In the genomic region with DNA sequence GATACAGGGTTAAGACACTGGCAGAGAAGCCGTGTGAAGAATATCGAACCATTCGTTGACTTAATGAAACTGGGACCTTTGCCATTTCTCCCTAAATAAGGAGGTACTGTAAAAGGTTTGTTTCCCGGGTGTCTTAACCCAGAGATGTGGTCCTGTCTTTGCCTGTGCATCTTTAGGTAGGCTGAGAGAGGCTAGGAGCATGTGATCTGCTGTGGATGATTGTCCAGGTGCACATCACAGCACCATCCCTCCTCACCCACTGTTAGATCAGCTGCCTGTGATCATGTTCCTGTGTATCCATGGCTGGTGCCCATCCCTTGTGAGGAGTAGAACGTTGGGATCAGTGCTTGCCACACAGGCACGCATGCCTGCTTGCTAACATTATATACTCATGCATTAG, we compare ENCODE assay signal across 20 mouse cellular contexts. TPM values are rescaled to one million over a fixed set of nuclear protein-coding genes. Genes with fewer than 3 reads are reported as not detected.
DNase-seq lines count a peak whose midpoint lies in the region; TF ChIP-seq lines count a peak whose summit lies in the region.
"Had no signal": no experiment of that assay in that cellular context is flagged by ENCODE, and none has a peak within 500 bp of the region (broad histone marks: within the 10 kb centered on the region; RNA-seq: fewer than 3 reads in every experiment).

No protein-coding gene starts in this region.

- TF ChIP-seq EP300 in CH12.LX (IDR thresholded peaks at IDR 0.05; ENCODE audit: low read length): no peak

- TF ChIP-seq RAD21 in CH12.LX (IDR thresholded peaks at IDR 0.05; ENCODE audit: low read depth, low read length): no peak

- H3K9me3 ChIP-seq in CH12.LX (replicated peaks; ENCODE audit: low read length): no peaks in the 10 kb centered on the region
- H3K9me3 ChIP-seq: embryonic facial prominence, embryonic 13.5 days; embryonic facial prominence, embryonic 15.5 days; forebrain, embryonic 10.5 days; forebrain, embryonic 12.5 days had no signal

- in situ Hi-C loops in CH12.LX (cut with MboI; ENCODE audit: low pct_ligation_motif_present, low pct_unique_long_range_greater_than_20kb, low sequenced_read_pairs): loop anchor here (5.0 kb wide), 2 partner anchors 99 to 124 kb away; no protein-coding TSS in a partner anchor

- H3K36me3 ChIP-seq in CH12.LX (replicated peaks in 1 of 2; ENCODE audit: control insufficient read depth in 1 of 2, insufficient read depth in 1 of 2, low read length in 1 of 2): peaks cover 40 to 56% of the 10 kb centered on the region in 2 experiments
- H3K36me3 ChIP-seq: embryonic facial prominence, embryonic 13.5 days; embryonic facial prominence, embryonic 15.5 days; forebrain, embryonic 10.5 days; forebrain, embryonic 12.5 days had no signal

- peak overlapping the region; percentile 82 to 91 (median 86) for H3K4me3 ChIP-seq in CH12.LX (replicated peaks in 1 of 3; ENCODE audit: low read depth in 2 of 3, low read length in 2 of 3, poor library complexity in 1 of 3)
- H3K4me3 ChIP-seq: embryonic facial prominence, embryonic 13.5 days; embryonic facial prominence, embryonic 15.5 days; erythroblast, embryonic 14.5 days; forebrain, embryonic 10.5 days; forebrain, embryonic 12.5 days had no signal

- peak overlapping the region; percentile 99 for H3K9ac ChIP-seq in CH12.LX (ENCODE audit: insufficient read depth, low read depth)
- H3K9ac ChIP-seq: embryonic facial prominence, embryonic 13.5 days; embryonic facial prominence, embryonic 15.5 days; forebrain, embryonic 12.5 days had no signal

- peaks cover 84% of the 10 kb centered on the region for H3K79me2 ChIP-seq in CH12.LX (replicated peaks; ENCODE audit: control insufficient read depth, extremely low read depth, insufficient read depth, poor library complexity, severe bottlenecking)

- no peak for TF ChIP-seq CTCF in CH12.LX (conservative IDR thresholded peaks at IDR 0.05 in 1 of 2, IDR thresholded peaks at IDR 0.05 in 1 of 2; ENCODE audit: low read depth in 2 of 2, low read length in 2 of 2)

- DNase-seq in cerebellum, postnatal 10 days: peak; percentile 54 to 65
- DNase-seq in cerebellum, adult 8-10 months: no peak
- peak; percentile 16 for DNase-seq in left cerebral cortex, postnatal 4 days
- DNase-seq in left cerebral cortex, postnatal 10 days (ENCODE audit: extremely low spot score in 1 of 2, low spot score in 2 of 2): no peak
- peak; percentile 66 for DNase-seq in CH12.LX (ENCODE audit: extremely low read depth)
- DNase-seq in kidney, adult 8-10 months: no peak
- DNase-seq: adrenal gland, adult 2 months; adrenal gland, postnatal 10 days; adrenal gland, postnatal 25 days; B cell, adult 2 months; cerebellum, adult 11 months; cerebellum, adult 18-20 months; cerebellum, adult 9-10 months; cerebellum, postnatal 25 days; embryo, embryonic 11 days had no signal

- TF ChIP-seq POLR2A in CH12.LX (IDR thresholded peaks at IDR 0.05; ENCODE audit: low read depth, low read length): peak; percentile 74; the same call in 1 of the 2 replicates

- no peaks in the 10 kb centered on the region for H3K27me3 ChIP-seq in CH12.LX (replicated peaks)

- H3K4me1 ChIP-seq in CH12.LX (ENCODE audit: control insufficient read depth in 1 of 2, insufficient read depth in 2 of 2): peaks cover 2 to 25% of the 10 kb centered on the region in 2 experiments; a peak in 3 of 4 replicates
- H3K4me1 ChIP-seq: embryonic facial prominence, embryonic 13.5 days had no signal

- dilution Hi-C loops in CH12.LX (cut with MboI; ENCODE audit: extremely low pct_ligation_motif_present, extremely low pct_unique_long_range_greater_than_20kb, low sequenced_read_pairs): no loop called here

- H3K27ac ChIP-seq in CH12.LX (ENCODE audit: insufficient read depth, low read depth): peak overlapping the region; percentile 91
- H3K27ac ChIP-seq: embryonic facial prominence, embryonic 13.5 days; embryonic facial prominence, embryonic 15.5 days; forebrain, embryonic 10.5 days; forebrain, embryonic 12.5 days had no signal

- intact Hi-C loops in left cerebral cortex, postnatal 4 days (cut with DNase I): no loop called here
- intact Hi-C loops in left cerebral cortex, postnatal 10 days (cut with DNase I): no loop called here

- peak overlapping the region; percentile 58 for H3K4me2 ChIP-seq in CH12.LX (ENCODE audit: insufficient read depth, low read depth, poor library complexity, severe bottlenecking)
- H3K4me2 ChIP-seq: embryonic facial prominence, embryonic 13.5 days; embryonic facial prominence, embryonic 15.5 days; forebrain, embryonic 12.5 days had no signal

TF ChIP-seq in CH12.LX, 34 proteins besides CTCF, POLR2A, EP300 and RAD21:
- peak; percentile 67; the same call in 1 of the 2 replicates for TF ChIP-seq TBP (conservative IDR thresholded peaks at IDR 0.05; ENCODE audit: low read depth, low read length)
- TF ChIP-seq ZKSCAN1 (IDR thresholded peaks at IDR 0.05; ENCODE audit: borderline replicate concordance, low read depth, low read length): no peak

RNA-seq across cellular contexts. Expression of a gene that starts 29.0 kb away (rescaled TPM):
- 10 to 100 TPM; 18.4 to 20.1 TPM for total RNA-seq in left cerebral cortex, postnatal 4 days (2021)
- 10 to 100 TPM; 20.0 to 21.2 TPM for total RNA-seq in left cerebral cortex, postnatal 10 days (2021)
- total RNA-seq in CH12.LX (2012; rRNA removed) (123 and 128 TPM in 2 replicates), CH12.LX (2014; rRNA removed) (110 and 112 TPM in 2 replicates)
- 97.4 and 102 TPM in 2 replicates for polyA plus RNA-seq in CH12.LX (2012; ENCODE audit: insufficient read length, low read depth)

Comparison
In these comparisons a context has a peak if more than half of its experiments do, and no peak if none do; other contexts are left out.
1. DNase-seq: peak in cerebellum, postnatal 10 days (2 of 2), left cerebral cortex, postnatal 4 days (single experiment) and CH12.LX (single experiment); none in cerebellum, adult 8-10 months (single experiment), left cerebral cortex, postnatal 10 days (0 of 2) and kidney, adult 8-10 months (0 of 2).
2. RNA of a gene that starts 29.0 kb away (total RNA-seq): 110 to 128 TPM in CH12.LX; 20.0 to 21.2 TPM in left cerebral cortex, postnatal 10 days and 18.4 to 20.1 TPM in left cerebral cortex, postnatal 4 days; every median in the first group is over 4 times any median in the second.